Mouse (Mus musculus): Measurements from ENCODE around the gene 4930407I10Rik. TPM values are rescaled to one million over a fixed set of nuclear protein-coding genes. Genes with fewer than 3 reads are reported as not detected.

Gene 4930407I10Rik
- polyA plus RNA-seq (2014; fragmentation: Illumina TruSeq; extraction: RNeasy Lipid Tissue Mini Kit (QIAGEN cat#74804); ENCODE audit: low read depth, low replicate concordance), result not detected

GRCm38 (mm10) chr15:82058719-82059201, at the start of gene 4930407I10Rik:
Gene 4930407I10Rik (plus strand): TSS chr15:82059151.

DNA sequence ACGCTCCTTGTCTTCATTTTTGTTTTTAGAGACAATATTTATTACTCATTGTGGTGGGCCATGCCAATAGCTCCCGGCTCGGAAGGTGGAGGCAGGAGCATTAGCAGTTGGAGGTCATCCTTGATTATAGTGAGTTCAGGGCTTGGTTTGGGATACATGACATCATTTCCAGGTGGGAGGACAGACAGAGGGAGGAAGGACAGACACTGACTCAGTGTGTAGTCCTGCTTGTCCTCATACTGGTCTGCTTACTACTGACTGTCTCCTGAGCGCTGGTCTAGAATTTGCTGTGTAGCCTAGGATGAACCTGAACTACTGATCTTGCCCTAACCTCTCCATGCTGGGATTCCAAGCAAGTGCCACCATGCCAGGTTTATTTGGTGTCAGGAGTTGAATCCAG, 25.2 kb upstream of the 4930407I10Rik start, which contains the start of gene Desi1:
Gene Desi1 (minus strand): TSS at position 101 of the 400 bp plus-strand sequence.

GRCm38 (mm10) chr15:82047080-82047883, 11.7 kb upstream of the 4930407I10Rik start, which contains the start of gene Snu13:
Gene Snu13 (minus strand): TSS chr15:82047598.

GRCm38 (mm10) chr15:82069898-82070297, 10.9 kb downstream of the 4930407I10Rik start, which contains the start of gene Mei1:
Gene Mei1 (plus strand): TSS chr15:82069996.

Other genes starting within 250 kb of the 4930407I10Rik start
- gene Tob2, start 200.4 kb upstream of the 4930407I10Rik start, polyA plus RNA-seq (2014; fragmentation: Illumina TruSeq; extraction: RNeasy Lipid Tissue Mini Kit (QIAGEN cat#74804); ENCODE audit: low read depth, low replicate concordance), result 7.5 TPM
- gene Phf5a, start 187.2 kb upstream of the 4930407I10Rik start, polyA plus RNA-seq (2014; fragmentation: Illumina TruSeq; extraction: RNeasy Lipid Tissue Mini Kit (QIAGEN cat#74804); ENCODE audit: low read depth, low replicate concordance), result 15.0 TPM
- 36.3 TPM for gene Aco2, start 186.8 kb upstream of the 4930407I10Rik start, polyA plus RNA-seq (2014; fragmentation: Illumina TruSeq; extraction: RNeasy Lipid Tissue Mini Kit (QIAGEN cat#74804); ENCODE audit: low read depth, low replicate concordance)
- gene Polr3h, start 132.9 kb upstream of the 4930407I10Rik start, polyA plus RNA-seq (2014; fragmentation: Illumina TruSeq; extraction: RNeasy Lipid Tissue Mini Kit (QIAGEN cat#74804); ENCODE audit: low read depth, low replicate concordance), result 0.64 TPM
- gene Csdc2, start 122.4 kb upstream of the 4930407I10Rik start, polyA plus RNA-seq (2014; fragmentation: Illumina TruSeq; extraction: RNeasy Lipid Tissue Mini Kit (QIAGEN cat#74804); ENCODE audit: low read depth, low replicate concordance), result not detected
- gene Pmm1, start 98.2 kb upstream of the 4930407I10Rik start, polyA plus RNA-seq (2014; fragmentation: Illumina TruSeq; extraction: RNeasy Lipid Tissue Mini Kit (QIAGEN cat#74804); ENCODE audit: low read depth, low replicate concordance), result not detected
- gene 1700029P11Rik, start 78.6 kb upstream of the 4930407I10Rik start, polyA plus RNA-seq (2014; fragmentation: Illumina TruSeq; extraction: RNeasy Lipid Tissue Mini Kit (QIAGEN cat#74804); ENCODE audit: low read depth, low replicate concordance), result not detected
- gene Xrcc6, start 71.3 kb upstream of the 4930407I10Rik start, polyA plus RNA-seq (2014; fragmentation: Illumina TruSeq; extraction: RNeasy Lipid Tissue Mini Kit (QIAGEN cat#74804); ENCODE audit: low read depth, low replicate concordance), result 50.5 TPM
- gene Desi1, start 25.3 kb upstream of the 4930407I10Rik start, polyA plus RNA-seq (2014; fragmentation: Illumina TruSeq; extraction: RNeasy Lipid Tissue Mini Kit (QIAGEN cat#74804); ENCODE audit: low read depth, low replicate concordance), result 14.6 TPM
- gene Snu13, start 11.6 kb upstream of the 4930407I10Rik start, polyA plus RNA-seq (2014; fragmentation: Illumina TruSeq; extraction: RNeasy Lipid Tissue Mini Kit (QIAGEN cat#74804); ENCODE audit: low read depth, low replicate concordance), result 117 TPM
- not detected for gene Mei1, start 10.8 kb downstream of the 4930407I10Rik start, polyA plus RNA-seq (2014; fragmentation: Illumina TruSeq; extraction: RNeasy Lipid Tissue Mini Kit (QIAGEN cat#74804); ENCODE audit: low read depth, low replicate concordance)
- 1.1 TPM for gene Ccdc134, start 68.8 kb downstream of the 4930407I10Rik start, polyA plus RNA-seq (2014; fragmentation: Illumina TruSeq; extraction: RNeasy Lipid Tissue Mini Kit (QIAGEN cat#74804); ENCODE audit: low read depth, low replicate concordance)
- 7.5 TPM for gene Srebf2, start 88.0 kb downstream of the 4930407I10Rik start, polyA plus RNA-seq (2014; fragmentation: Illumina TruSeq; extraction: RNeasy Lipid Tissue Mini Kit (QIAGEN cat#74804); ENCODE audit: low read depth, low replicate concordance)
- gene Shisa8, start 153.7 kb downstream of the 4930407I10Rik start, polyA plus RNA-seq (2014; fragmentation: Illumina TruSeq; extraction: RNeasy Lipid Tissue Mini Kit (QIAGEN cat#74804); ENCODE audit: low read depth, low replicate concordance), result not detected
- gene Tnfrsf13c, start 165.2 kb downstream of the 4930407I10Rik start, polyA plus RNA-seq (2014; fragmentation: Illumina TruSeq; extraction: RNeasy Lipid Tissue Mini Kit (QIAGEN cat#74804); ENCODE audit: low read depth, low replicate concordance), result not detected
- gene Cenpm, start 185.6 kb downstream of the 4930407I10Rik start, polyA plus RNA-seq (2014; fragmentation: Illumina TruSeq; extraction: RNeasy Lipid Tissue Mini Kit (QIAGEN cat#74804); ENCODE audit: low read depth, low replicate concordance), result 2.0 TPM
- not detected for gene 1500009C09Rik, start 193.2 kb downstream of the 4930407I10Rik start, polyA plus RNA-seq (2014; fragmentation: Illumina TruSeq; extraction: RNeasy Lipid Tissue Mini Kit (QIAGEN cat#74804); ENCODE audit: low read depth, low replicate concordance)
- not detected for gene Sept3, start 215.7 kb downstream of the 4930407I10Rik start, polyA plus RNA-seq (2014; fragmentation: Illumina TruSeq; extraction: RNeasy Lipid Tissue Mini Kit (QIAGEN cat#74804); ENCODE audit: low read depth, low replicate concordance)
- not detected for gene Wbp2nl, start 239.8 kb downstream of the 4930407I10Rik start, polyA plus RNA-seq (2014; fragmentation: Illumina TruSeq; extraction: RNeasy Lipid Tissue Mini Kit (QIAGEN cat#74804); ENCODE audit: low read depth, low replicate concordance)